Mouse (Mus musculus) small intestine, adult 2 months (tissue): ENCODE results near the gene Pde1c. TPM values are rescaled to one million over a fixed set of nuclear protein-coding genes. Genes with fewer than 3 reads are reported as not detected.
"Not testable (repeated sequence)": the region's sequence is repeated elsewhere in the genome, so short reads cannot be mapped to it uniquely, and the experiment has no call there.

ENCODE experiments used
- H3K27ac ChIP-seq: fragments of 200-500 bp; 2 replicates; pipeline ENCODE4 v1.5.1; 2012; ENCODE audit warnings: low read depth, low read length, control low read depth, inconsistent platforms; ENCODE audit not compliant: insufficient read depth
- H3K27me3 ChIP-seq: fragments of 200-500 bp; 2 replicates; pipeline ENCODE4 v1.6.1; 2012; ENCODE audit warnings: mild to moderate bottlenecking, moderate library complexity, low read length, inconsistent platforms; ENCODE audit not compliant: control insufficient read depth, insufficient read depth
- H3K36me3 ChIP-seq: fragments of 200-500 bp; 2 replicates; pipeline ENCODE4 v1.6.1; 2012; ENCODE audit warnings: mild to moderate bottlenecking, low read length, control low read depth, inconsistent platforms; ENCODE audit not compliant: control insufficient read depth, insufficient read depth
- H3K4me1 ChIP-seq: fragments of 200-500 bp; 2 replicates; pipeline ENCODE4 v1.6.1; 2012; ENCODE audit warnings: low read length, inconsistent platforms, mixed read lengths; ENCODE audit not compliant: control insufficient read depth, insufficient read depth, insufficient read length
- H3K4me3 ChIP-seq: fragments of 200-500 bp; 2 replicates; pipeline ENCODE4 v1.5.1; 2012; ENCODE audit warnings: low read depth, mild to moderate bottlenecking, control low read depth, inconsistent platforms, low read length, moderate library complexity
- CTCF ChIP-seq: fragments of 200-500 bp; IDR thresholded peaks from 2 replicates; pipeline ENCODE4 v1.5.1; 2012; ENCODE audit warnings: low read depth, mild to moderate bottlenecking, control low read depth, inconsistent platforms, low read length, moderate library complexity, mixed read lengths; ENCODE audit not compliant: insufficient replicate concordance, insufficient read length; ENCODE audit errors: extremely low read depth
- POLR2A ChIP-seq: fragments of 200-500 bp; IDR thresholded peaks from 2 replicates; pipeline ENCODE4 v1.6.1; 2012; ENCODE audit warnings: low read depth, mild to moderate bottlenecking, control low read depth, inconsistent platforms, low read length, moderate library complexity
- WGBS: fragments of 180-500 bp; shearing (Covaris S2); methylation state at CpG from one replicate; pipeline ENCODE4 v1.1.7; 2018; 5-methylcytosine and 5-hydroxymethylcytosine counted together
- polyA plus RNA-seq: library from polyadenylated mRNA; depleted of rRNA; stranded (reverse); fragments of >200 nt; gene quantifications from 2 replicates; pipeline ENCODE4 v1.2.3, GENCODE M21; 2012; rRNA removed

Gene Pde1c
- 0.18 and 0.29 TPM in 2 replicates for polyA plus RNA-seq

GRCm38 (mm10) chr6:56568470-56569372 is at the start of gene Pde1c:
Pde1c (minus strand) TSS chr6:56569103.
- no peaks in the 10 kb centered on the region for H3K36me3 ChIP-seq
- peak within 1 kb of the TSS; percentile 55 for H3K4me3 ChIP-seq
- no peaks in the 10 kb centered on the region; the same call in 1 of the 2 replicates for H3K4me1 ChIP-seq
- H3K27me3 ChIP-seq, result peaks cover 5% of the 10 kb centered on the region; the same call in 1 of the 2 replicates
- H3K27ac ChIP-seq, result no peak within 1 kb of the TSS
- 3% methylated on average over 48 of the region's 48 CpGs for WGBS
- TF ChIP-seq POLR2A (no peak), CTCF (no peak)

DNA sequence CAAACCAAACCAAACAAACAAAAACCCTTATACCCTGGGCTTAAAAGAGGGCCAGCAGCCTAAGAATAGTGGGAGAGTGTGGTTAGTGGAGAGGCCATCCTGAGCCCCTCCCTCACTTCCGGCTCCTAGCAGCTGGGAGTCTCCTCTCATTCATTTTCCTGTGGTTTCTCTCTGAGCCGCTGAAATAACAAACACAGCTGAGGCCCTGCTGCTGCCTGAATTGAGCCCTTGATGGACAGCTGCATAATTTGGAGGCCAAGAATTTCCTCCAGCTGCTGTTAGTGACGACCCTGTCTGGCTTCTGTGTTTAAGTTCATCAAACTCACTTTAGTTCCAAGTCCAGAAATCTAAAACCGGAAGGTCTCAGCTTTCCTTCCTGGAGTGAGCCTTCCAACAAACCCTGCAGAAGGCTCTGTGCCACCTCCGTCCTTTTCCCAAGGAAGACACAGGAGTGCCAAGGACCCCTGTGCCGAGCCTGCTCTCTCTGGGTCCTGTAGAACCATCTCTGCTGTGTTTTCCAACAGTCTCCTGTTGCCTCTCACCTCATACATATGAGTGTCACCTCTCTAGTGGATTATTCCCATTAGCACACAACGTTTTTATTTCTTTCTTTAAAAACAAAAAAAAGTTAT is 48.2 kb upstream of the Pde1c start:
- Histone ChIP-seq H3K36me3 (no peaks in the 10 kb centered on the region), H3K27me3 (no peaks in the 10 kb centered on the region), H3K27ac (no peak overlapping the region; the same call in 1 of the 2 replicates), H3K4me1 (no peaks in the 10 kb centered on the region), H3K4me3 (no peak overlapping the region)
- WGBS, result 24% methylated on average over 7 of the region's 7 CpGs
- TF ChIP-seq CTCF (no peak), POLR2A (no peak)

DNA sequence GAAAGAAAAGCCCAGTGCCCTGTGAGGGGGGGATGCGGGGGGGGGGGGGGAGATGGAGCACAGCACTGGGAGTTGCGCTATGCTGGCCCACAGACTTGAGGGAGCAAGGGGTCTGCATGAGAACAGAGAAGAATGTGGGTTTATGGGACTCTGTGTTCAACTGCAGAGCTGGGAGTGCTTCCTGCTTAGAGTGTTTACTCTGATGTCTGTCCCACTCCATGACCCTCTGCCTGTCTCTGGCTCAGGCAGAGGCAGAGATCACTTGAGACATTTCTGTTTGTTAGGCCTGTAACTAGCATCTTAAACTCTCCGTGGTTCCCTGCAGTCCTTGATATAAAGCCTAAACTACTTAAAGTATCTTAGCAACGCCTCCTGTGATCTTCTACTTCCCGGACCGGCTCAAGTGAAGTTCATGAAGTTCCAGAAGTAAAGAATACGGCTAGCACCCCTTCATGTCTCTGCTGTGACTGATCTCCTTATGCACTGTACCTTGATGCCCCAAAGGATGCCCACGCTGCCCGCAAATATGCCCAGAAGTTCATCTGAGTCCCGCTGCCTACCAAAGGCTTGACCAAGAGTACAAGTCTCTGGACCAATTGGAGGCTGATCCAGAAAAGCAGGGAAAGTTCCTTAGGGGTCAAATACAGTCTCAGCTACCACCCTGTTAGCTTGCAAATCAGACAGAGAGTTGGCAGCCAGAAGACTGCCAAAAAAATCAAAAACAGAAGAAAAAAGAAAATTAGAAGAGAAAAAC is 47.5 kb upstream of the Pde1c start:
- TF ChIP-seq POLR2A (no peak), CTCF (no peak)
- WGBS, result 56% methylated on average over 10 of the region's 10 CpGs
- H3K27ac ChIP-seq, result peak overlapping the region; percentile 70
- no peaks in the 10 kb centered on the region for H3K4me1 ChIP-seq
- H3K4me3 ChIP-seq, result no peak overlapping the region
- no peaks in the 10 kb centered on the region for H3K36me3 ChIP-seq
- H3K27me3 ChIP-seq, result no peaks in the 10 kb centered on the region

DNA sequence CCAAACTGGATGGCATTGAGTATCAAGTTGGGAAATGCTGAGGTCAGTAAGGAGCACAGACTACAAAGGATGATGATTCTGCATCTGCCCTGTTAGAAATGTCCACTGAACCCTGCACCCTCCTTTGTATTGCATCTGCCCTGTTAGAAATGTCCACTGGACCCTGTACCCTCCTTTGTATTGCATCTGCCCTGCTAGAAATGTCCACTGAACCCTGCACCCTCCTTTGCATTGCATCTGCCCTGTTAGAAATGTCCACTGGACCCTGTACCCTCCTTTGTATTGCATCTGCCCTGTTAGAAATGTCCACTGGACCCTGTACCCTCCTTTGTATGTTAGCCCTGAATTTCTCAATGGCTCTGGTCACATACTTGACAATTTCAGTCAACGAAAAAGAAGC is 40.6 kb upstream of the Pde1c start:
- H3K27ac ChIP-seq, H3K27me3 ChIP-seq, H3K4me3 ChIP-seq, H3K36me3 ChIP-seq, H3K4me1 ChIP-seq: not testable (repeated sequence)
- 54% methylated on average over 1 of the region's 1 CpGs for WGBS

DNA sequence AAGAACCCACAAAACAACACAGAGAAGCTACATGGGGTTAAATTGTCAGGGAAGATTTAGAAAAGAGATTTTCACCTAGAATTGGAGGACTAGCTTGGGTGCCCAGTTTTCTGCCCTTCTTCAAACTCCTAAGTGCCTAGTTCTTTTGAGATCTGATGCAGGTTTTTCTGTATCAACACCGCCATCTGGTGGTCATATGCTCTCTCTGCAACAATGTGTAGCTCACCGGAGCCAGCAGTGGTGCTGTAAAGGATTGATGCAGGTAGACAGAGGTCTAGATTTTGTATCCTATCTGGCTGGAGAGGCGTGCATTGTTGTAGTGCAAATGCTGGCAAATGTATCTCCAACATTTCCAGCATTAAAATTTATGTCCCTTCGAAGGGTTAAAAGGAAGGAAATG is 39.4 kb upstream of the Pde1c start:
- no peak for TF ChIP-seq POLR2A
- TF ChIP-seq CTCF, result peak; percentile 45; the same call in 1 of the 2 replicates
- Histone ChIP-seq H3K27me3 (no peaks in the 10 kb centered on the region), H3K4me1 (no peaks in the 10 kb centered on the region), H3K27ac (no peak overlapping the region), H3K36me3 (no peaks in the 10 kb centered on the region), H3K4me3 (no peak overlapping the region)
- WGBS, result 7% methylated on average over 4 of the region's 4 CpGs

DNA sequence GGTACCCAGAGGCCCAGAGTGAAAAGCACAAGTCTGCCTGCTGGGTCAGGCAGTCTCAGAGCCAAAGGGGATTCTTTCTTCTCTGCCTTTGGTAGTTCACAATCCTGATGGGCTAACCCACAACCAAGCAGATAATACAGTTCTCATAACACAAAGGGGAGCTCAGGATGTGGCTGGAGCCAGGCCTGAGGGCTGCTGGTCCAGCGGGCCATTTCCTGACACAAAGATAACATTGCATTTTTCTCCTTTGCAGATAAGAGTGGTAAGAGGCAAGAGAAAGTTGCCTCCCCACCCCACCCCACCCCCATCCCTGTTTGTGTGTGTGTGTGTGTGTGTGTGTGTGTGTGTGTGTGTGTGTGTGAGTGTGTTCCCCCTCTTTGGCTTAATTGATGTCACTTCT is 10.7 kb upstream of the Pde1c start:
- no peaks in the 10 kb centered on the region for H3K27me3 ChIP-seq
- TF ChIP-seq POLR2A, result no peak
- no peak for TF ChIP-seq CTCF
- 33% methylated on average over 1 of the region's 1 CpGs for WGBS

GRCm38 (mm10) chr6:56560891-56561290 is 8.0 kb downstream of the Pde1c start:
- TF ChIP-seq CTCF, result no peak
- TF ChIP-seq POLR2A, result no peak
- no peaks in the 10 kb centered on the region for H3K27me3 ChIP-seq
- WGBS, result 68% methylated on average over 2 of the region's 2 CpGs

More for the DNA sequence above, 10.7 kb upstream of the Pde1c start:
- Histone ChIP-seq H3K4me3 (no peak overlapping the region), H3K27ac (no peak overlapping the region), H3K4me1 (no peaks in the 10 kb centered on the region), H3K36me3 (no peaks in the 10 kb centered on the region)

More at GRCm38 (mm10) chr6:56560891-56561290, 8.0 kb downstream of the Pde1c start:
- H3K27ac ChIP-seq, result no peak overlapping the region
- no peaks in the 10 kb centered on the region for H3K36me3 ChIP-seq
- H3K4me3 ChIP-seq, result no peak overlapping the region
- no peaks in the 10 kb centered on the region for H3K4me1 ChIP-seq
